ENCODE assay signal across 15 mouse cellular contexts in the genomic region with DNA sequence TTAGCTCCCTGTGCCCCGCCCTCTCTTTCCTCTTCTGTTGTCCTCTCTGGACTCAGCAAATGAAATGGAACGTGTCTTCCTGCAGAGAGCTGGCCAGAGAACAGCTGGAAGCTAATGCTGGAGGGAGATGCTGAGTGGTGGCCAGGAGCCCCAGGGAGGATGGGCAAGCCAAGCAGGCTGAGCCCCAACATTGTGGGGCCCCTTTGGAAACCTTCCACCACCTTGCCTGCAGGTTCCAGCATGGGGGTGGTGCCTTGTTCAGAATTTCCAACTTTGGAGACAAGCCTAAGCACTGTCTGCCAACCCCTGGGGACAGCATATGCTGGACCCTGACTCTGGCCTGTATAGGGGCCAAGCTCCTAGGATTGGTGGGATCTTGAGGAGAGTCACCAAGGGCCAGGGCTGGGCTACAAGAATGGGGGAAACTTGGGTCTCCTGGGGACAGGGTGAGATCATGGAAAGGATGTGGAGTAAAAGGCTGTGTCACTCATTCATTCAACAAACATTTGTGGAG.
DNase-seq lines count a peak whose midpoint lies in the region; ATAC-seq and TF ChIP-seq lines count a peak whose summit lies in the region.
"Had no signal": no experiment of that assay in that cellular context is flagged by ENCODE, and none has a peak within 500 bp of the region (broad histone marks: within the 10 kb centered on the region; RNA-seq: fewer than 3 reads in every experiment).

No protein-coding gene starts in this region.

- H3K9ac ChIP-seq in limb, embryonic 14.5 days (ENCODE audit: low read depth, low read length, severe bottlenecking): no peak overlapping the region
- H3K9ac ChIP-seq: embryonic facial prominence, embryonic 12.5 days; liver, embryonic 13.5 days; midbrain, embryonic 12.5 days had no signal

- ATAC-seq in limb, embryonic 14.5 days (ENCODE audit: low FRiP score, low read depth): no peak

- no peak overlapping the region for H3K4me3 ChIP-seq in limb, embryonic 14.5 days (replicated peaks; ENCODE audit: low read length)
- H3K4me3 ChIP-seq in limb, embryonic 10.5 days: no peak overlapping the region
- H3K4me3 ChIP-seq: embryonic facial prominence, embryonic 12.5 days; liver, embryonic 13.5 days; midbrain, embryonic 12.5 days had no signal

- WGBS in limb, embryonic 14.5 days: 44% methylated on average over 2 of the region's 2 CpGs
- 66% methylated on average over 2 of the region's 2 CpGs for WGBS in limb, embryonic 10.5 days

- peaks cover 8% of the 10 kb centered on the region; the same call in 1 of the 2 replicates for H3K27me3 ChIP-seq in limb, embryonic 14.5 days (ENCODE audit: control insufficient read depth, insufficient read depth, low read length)
- peaks cover 77% of the 10 kb centered on the region for H3K27me3 ChIP-seq in limb, embryonic 10.5 days (ENCODE audit: low read depth, poor library complexity, severe bottlenecking)
- H3K27me3 ChIP-seq: liver, embryonic 13.5 days; midbrain, embryonic 12.5 days had no signal

- no peaks in the 10 kb centered on the region for H3K36me3 ChIP-seq in limb, embryonic 14.5 days (ENCODE audit: control insufficient read depth, insufficient read depth, low read length)
- H3K36me3 ChIP-seq in limb, embryonic 10.5 days: no peaks in the 10 kb centered on the region
- H3K36me3 ChIP-seq: embryonic facial prominence, embryonic 12.5 days; G1E; liver, embryonic 13.5 days; midbrain, embryonic 12.5 days had no signal

- DNase-seq in cerebellum, adult 11-12 months: peak; percentile 12
- DNase-seq in cerebellum, adult 11 months: no peak
- peak; percentile 28 for DNase-seq in limb, embryonic 14.5 days (ENCODE audit: low spot score)
- no peak for DNase-seq in limb, embryonic 10.5 days (ENCODE audit: low spot score)
- peak; percentile 75 to 79 for DNase-seq in heart, adult 9 months (ENCODE audit: low spot score in 2 of 2)
- peak; percentile 24 to 45 for DNase-seq in lung, postnatal 4 days
- DNase-seq in kidney, postnatal 4 days: no peak
- no peak for DNase-seq in urinary bladder, postnatal 10 days (ENCODE audit: low spot score)
- DNase-seq: kidney, adult 9 months; layer of hippocampus, postnatal 36 days; liver, embryonic 13.5 days; right cerebral cortex, postnatal 25 days had no signal

- no peak overlapping the region for H3K4me2 ChIP-seq in limb, embryonic 14.5 days (replicated peaks; ENCODE audit: low read depth, low read length, severe bottlenecking)
- H3K4me2 ChIP-seq: embryonic facial prominence, embryonic 12.5 days; liver, embryonic 13.5 days; midbrain, embryonic 12.5 days had no signal

- H3K4me1 ChIP-seq in limb, embryonic 14.5 days (ENCODE audit: control insufficient read depth, insufficient read depth, low read length): peaks cover 17% of the 10 kb centered on the region
- peaks cover 28% of the 10 kb centered on the region for H3K4me1 ChIP-seq in limb, embryonic 10.5 days
- H3K4me1 ChIP-seq: liver, embryonic 13.5 days; midbrain, embryonic 12.5 days had no signal

- no peak for TF ChIP-seq POLR2A in limb, embryonic 14.5 days (IDR thresholded peaks at IDR 0.05; ENCODE audit: borderline replicate concordance, extremely low read depth, insufficient read depth, insufficient read length)

- no peaks in the 10 kb centered on the region for H3K9me3 ChIP-seq in limb, embryonic 14.5 days (ENCODE audit: control insufficient read depth, low read length)
- no peaks in the 10 kb centered on the region for H3K9me3 ChIP-seq in limb, embryonic 10.5 days (replicated peaks)
- H3K9me3 ChIP-seq: embryonic facial prominence, embryonic 12.5 days; liver, embryonic 13.5 days; midbrain, embryonic 12.5 days had no signal

- no peak overlapping the region for H3K27ac ChIP-seq in limb, embryonic 14.5 days (replicated peaks; ENCODE audit: low read depth, low read length)
- no peak overlapping the region for H3K27ac ChIP-seq in limb, embryonic 10.5 days
- H3K27ac ChIP-seq: liver, embryonic 13.5 days; midbrain, embryonic 12.5 days had no signal

Comparison
In these comparisons a context has a peak if more than half of its experiments do, and no peak if none do; other contexts are left out.
1. DNase-seq: peak in cerebellum, adult 11-12 months (single experiment), limb, embryonic 14.5 days (single experiment), heart, adult 9 months (2 of 2) and lung, postnatal 4 days (2 of 2); none in cerebellum, adult 11 months (single experiment), limb, embryonic 10.5 days (single experiment), kidney, postnatal 4 days (0 of 2) and urinary bladder, postnatal 10 days (single experiment).